Mouse (Mus musculus) kidney, postnatal 0 days (tissue): ENCODE measurements around the gene Dcn. TPM values are rescaled to one million over a fixed set of nuclear protein-coding genes. Genes with fewer than 3 reads are reported as not detected.
A peak's percentile ranks its signal among the peaks of the same experiment; 100 is the strongest.

Experiments used
- ATAC-seq: fragments of 200-750 bp; cut with Nextera tagmentation; replicated peaks from 2 replicates; pipeline ENCODE4 v1.8.0; 2017; ENCODE audit warnings: low read depth, moderate number of reproducible peaks, moderate TSS enrichment, moderate library complexity; ENCODE audit not compliant: low FRiP score
- DNase-seq: peaks from one replicate; pipeline ENCODE4 v3.0.0-alpha.2; 2016; ENCODE audit warnings: low spot score
- H3K27ac ChIP-seq: fragments of 300-500 bp; sonication (generic); 2 replicates; pipeline ENCODE4 v1.5.1; 2014; ENCODE audit warnings: mild to moderate bottlenecking
- H3K27me3 ChIP-seq: fragments of 300-500 bp; sonication (generic); 2 replicates; pipeline ENCODE4 v1.6.1; 2014; ENCODE audit warnings: low read length, mixed read lengths; ENCODE audit not compliant: insufficient read depth
- H3K36me3 ChIP-seq: fragments of 300-500 bp; sonication (generic); 2 replicates; pipeline ENCODE4 v1.6.1; 2014; ENCODE audit warnings: low read length, mixed read lengths; ENCODE audit not compliant: insufficient read depth
- H3K4me1 ChIP-seq: fragments of 300-500 bp; sonication (generic); replicated peaks from 2 replicates; pipeline ENCODE4 v1.6.1; 2014; ENCODE audit warnings: antibody characterized with exemption, low read length, mixed read lengths; ENCODE audit not compliant: insufficient read depth
- H3K4me2 ChIP-seq: fragments of 300-500 bp; sonication (generic); 2 replicates; pipeline ENCODE4 v1.6.1; 2014; ENCODE audit warnings: mild to moderate bottlenecking, low read length, moderate library complexity, mixed read lengths
- H3K4me3 ChIP-seq: fragments of 300-500 bp; sonication (generic); replicated peaks from 2 replicates; pipeline ENCODE4 v1.5.1; 2014; ENCODE audit warnings: low read depth, low read length
- H3K9ac ChIP-seq: fragments of 300-500 bp; sonication (generic); 2 replicates; pipeline ENCODE4 v1.6.1; 2014; ENCODE audit warnings: low read depth, low read length
- H3K9me3 ChIP-seq: fragments of 300-500 bp; sonication (generic); replicated peaks from 2 replicates; pipeline ENCODE4 v1.6.1; 2016; ENCODE audit warnings: low read length, inconsistent platforms, mixed read lengths
- CTCF ChIP-seq: IDR thresholded peaks from 2 replicates; pipeline ENCODE4 v1.5.1; 2016; ENCODE audit warnings: antibody characterized with exemption, low read depth, mild to moderate bottlenecking, moderate library complexity
- WGBS: fragments of 180-500 bp; shearing (Covaris S2); extraction: QIAGEN DNeasy Blood & Tissue Kit; methylation state at CpG from one replicate; pipeline ENCODE4 v1.1.7; 2014; 5-methylcytosine and 5-hydroxymethylcytosine counted together
- polyA plus RNA-seq: library from polyadenylated mRNA; unstranded; fragments of >200 nt; fragmentation: Nextera tagmentation; extraction: Ambion mirVana; gene quantifications from 2 replicates; pipeline ENCODE4 v1.2.1, GENCODE M21; 2015

Gene Dcn
- polyA plus RNA-seq, result 186 and 199 TPM in 2 replicates

- Histone ChIP-seq H3K9ac (no peak within 1 kb of the TSS), H3K4me2 (peak within 1 kb of the TSS; percentile 52), H3K27ac (peak within 1 kb of the TSS; percentile 73), H3K4me1 (0 out of 2 replicates have a peak, but pooled peaks cover 3% of the 10 kb centered on the region), H3K4me3 (peak within 1 kb of the TSS; percentile 9; the same call in 1 of the 2 replicates), H3K36me3 (no peaks in the 10 kb centered on the region), H3K9me3 (no peaks in the 10 kb centered on the region), H3K27me3 (no peaks in the 10 kb centered on the region)
- no peak; the same call in 1 of the 2 replicates for ATAC-seq
- DNase-seq, result peak; percentile 90
- TF ChIP-seq CTCF, result no peak
- WGBS, result 10% methylated on average over 7 of the region's 7 CpGs
These were observed at the start of gene Dcn for GRCm38 (mm10) chr10:97479004-97479766. Gene Dcn, plus strand, starts transcription at chr10:97479609.

DNA sequence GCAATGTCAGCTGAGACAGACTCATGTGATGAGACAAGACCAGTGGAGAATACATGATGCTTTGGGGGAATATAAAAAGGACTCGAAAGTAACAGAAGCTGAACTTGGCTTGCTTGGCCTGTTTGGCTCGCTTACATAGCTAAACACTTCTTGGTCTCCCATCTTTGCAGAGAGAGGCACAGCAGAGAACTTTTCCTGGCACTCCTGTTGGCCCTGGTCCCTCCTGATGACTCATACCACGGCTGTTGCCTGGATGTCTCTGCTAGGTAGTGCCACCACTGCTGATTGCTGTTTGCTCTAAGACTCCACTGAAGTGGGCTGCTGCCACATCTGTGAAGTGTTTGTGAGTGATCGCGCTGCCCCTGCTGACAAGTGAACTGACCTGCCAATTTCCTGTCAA is 42.7 kb upstream of the Dcn start:
- H3K4me3 ChIP-seq, result no peak overlapping the region
- H3K9me3 ChIP-seq, result no peaks in the 10 kb centered on the region
- H3K9ac ChIP-seq, result no peak overlapping the region
- ATAC-seq, result no peak
- no peaks in the 10 kb centered on the region for H3K36me3 ChIP-seq
- TF ChIP-seq CTCF, result no peak
- no peaks in the 10 kb centered on the region for H3K4me1 ChIP-seq
- no peak overlapping the region for H3K4me2 ChIP-seq
- no peak for DNase-seq
- no peaks in the 10 kb centered on the region for H3K27me3 ChIP-seq
- H3K27ac ChIP-seq, result no peak overlapping the region
- WGBS, result 81% methylated on average over 5 of the region's 5 CpGs

GRCm38 (mm10) chr10:97442300-97442699 is 37.1 kb upstream of the Dcn start:
- Histone ChIP-seq H3K36me3 (no peaks in the 10 kb centered on the region), H3K4me1 (no peaks in the 10 kb centered on the region), H3K9ac (no peak overlapping the region), H3K9me3 (no peaks in the 10 kb centered on the region), H3K27ac (no peak overlapping the region), H3K4me2 (no peak overlapping the region), H3K27me3 (no peaks in the 10 kb centered on the region), H3K4me3 (no peak overlapping the region)
- DNase-seq, result no peak
- no peak for TF ChIP-seq CTCF
- ATAC-seq, result no peak
- WGBS, result 36% methylated on average over 2 of the region's 2 CpGs

DNA sequence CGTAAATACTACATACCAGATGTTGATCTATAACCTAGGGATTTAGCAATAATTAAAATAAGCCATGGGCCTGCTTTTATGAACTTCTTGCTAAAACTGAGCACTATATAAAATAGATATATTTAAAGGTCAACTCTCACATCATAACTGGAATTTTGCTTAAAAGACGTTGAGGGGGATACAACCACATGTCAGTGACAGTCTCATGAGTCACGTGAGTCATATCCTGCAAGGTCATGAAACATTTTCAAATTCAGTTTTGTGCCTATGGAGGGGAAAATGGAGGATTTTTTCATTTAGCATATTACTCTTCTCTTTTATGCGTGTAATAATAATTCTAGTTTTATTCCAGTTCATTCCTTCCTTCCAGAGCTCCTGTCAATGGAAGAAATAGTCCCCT is 32.9 kb upstream of the Dcn start:
- Histone ChIP-seq H3K9me3 (no peaks in the 10 kb centered on the region), H3K9ac (no peak overlapping the region), H3K4me1 (no peaks in the 10 kb centered on the region), H3K27ac (no peak overlapping the region), H3K27me3 (no peaks in the 10 kb centered on the region), H3K36me3 (no peaks in the 10 kb centered on the region), H3K4me2 (no peak overlapping the region), H3K4me3 (no peak overlapping the region)
- 84% methylated on average over 4 of the region's 4 CpGs for WGBS
- no peak for DNase-seq
- ATAC-seq, result no peak
- no peak for TF ChIP-seq CTCF

DNA sequence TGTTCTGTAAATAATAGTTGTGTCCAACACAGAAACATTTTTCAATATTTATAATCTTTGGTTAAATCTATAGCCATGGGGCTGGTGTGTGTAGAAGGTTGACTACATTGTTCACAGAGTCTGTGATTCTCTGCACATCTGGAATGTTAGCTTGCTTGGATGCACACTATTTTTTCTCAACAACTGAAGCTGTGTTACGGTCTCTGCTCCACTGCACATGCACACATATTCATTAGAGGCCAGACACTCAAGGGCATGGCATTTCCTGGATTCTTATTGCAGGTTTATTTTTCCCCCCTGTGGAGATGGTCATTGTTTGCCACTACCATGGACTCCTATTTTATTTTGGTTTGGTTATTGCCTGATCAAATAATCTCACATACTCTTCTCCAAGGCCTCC is 26.5 kb upstream of the Dcn start:
- Histone ChIP-seq H3K27me3 (no peaks in the 10 kb centered on the region), H3K27ac (no peak overlapping the region), H3K9ac (no peak overlapping the region), H3K4me2 (no peak overlapping the region), H3K4me1 (no peaks in the 10 kb centered on the region), H3K36me3 (no peaks in the 10 kb centered on the region), H3K9me3 (no peaks in the 10 kb centered on the region), H3K4me3 (no peak overlapping the region)
- ATAC-seq (no peak; the same call in 1 of the 2 replicates), DNase-seq (no peak)
- WGBS, result 40% methylated on average over 1 of the region's 1 CpGs
- no peak for TF ChIP-seq CTCF

DNA sequence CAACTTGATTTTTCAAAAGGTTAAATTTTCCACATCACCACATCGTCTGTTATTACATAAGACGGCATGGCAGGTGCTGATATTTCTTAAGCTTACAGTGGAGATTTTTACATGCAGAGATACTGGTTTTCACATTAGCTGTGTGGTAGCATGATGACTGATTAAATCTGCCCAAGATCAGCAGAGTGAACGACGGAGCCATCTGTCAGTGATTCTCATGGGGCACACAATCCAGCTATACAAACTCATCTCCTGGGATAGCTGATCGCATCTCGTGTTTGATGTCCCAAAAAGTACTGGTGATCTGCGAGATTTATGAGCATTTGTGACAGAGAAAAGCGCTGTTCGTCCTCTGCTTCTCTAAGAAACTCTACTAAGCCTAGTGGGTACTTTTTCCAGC is 25.9 kb upstream of the Dcn start:
- Histone ChIP-seq H3K4me1 (no peaks in the 10 kb centered on the region), H3K4me2 (no peak overlapping the region), H3K36me3 (no peaks in the 10 kb centered on the region), H3K9ac (no peak overlapping the region), H3K9me3 (no peaks in the 10 kb centered on the region), H3K27ac (no peak overlapping the region), H3K4me3 (no peak overlapping the region), H3K27me3 (no peaks in the 10 kb centered on the region)
- DNase-seq (no peak), ATAC-seq (no peak)
- WGBS, result 49% methylated on average over 9 of the region's 9 CpGs
- no peak for TF ChIP-seq CTCF
